Mouse (Mus musculus) lung, embryonic 16.5 days (tissue): ENCODE measurements around the gene Acp1. TPM values are rescaled to one million over a fixed set of nuclear protein-coding genes. Genes with fewer than 3 reads are reported as not detected.

ENCODE experiments used
- ATAC-seq: fragments of 200-750 bp; cut with Nextera tagmentation; 2 replicates; pipeline ENCODE4 v1.8.0; 2017; ENCODE audit warnings: low read depth, mild to moderate bottlenecking, moderate library complexity
- H3K27ac ChIP-seq: fragments of 300-500 bp; sonication (generic); 2 replicates; pipeline ENCODE4 v1.5.1; 2014; ENCODE audit warnings: mild to moderate bottlenecking, control low read depth, low read length
- H3K27me3 ChIP-seq: fragments of 300-500 bp; sonication (generic); 2 replicates; pipeline ENCODE4 v1.6.1; 2014; ENCODE audit warnings: low read depth, low read length, mixed read lengths; ENCODE audit not compliant: control insufficient read depth, insufficient read depth
- H3K36me3 ChIP-seq: fragments of 300-500 bp; sonication (generic); 2 replicates; pipeline ENCODE4 v1.6.1; 2014; ENCODE audit warnings: low read length; ENCODE audit not compliant: control insufficient read depth, insufficient read depth
- H3K4me1 ChIP-seq: fragments of 300-500 bp; sonication (generic); replicated peaks from 2 replicates; pipeline ENCODE4 v1.6.1; 2014; ENCODE audit warnings: low read length, mixed read lengths; ENCODE audit not compliant: control insufficient read depth, insufficient read depth
- H3K4me2 ChIP-seq: fragments of 300-500 bp; sonication (generic); 2 replicates; pipeline ENCODE4 v1.6.1; 2014; ENCODE audit warnings: low read depth, low read length, control low read depth
- H3K4me3 ChIP-seq: fragments of 300-500 bp; sonication (generic); 2 replicates; pipeline ENCODE4 v1.5.1; 2014; ENCODE audit warnings: mild to moderate bottlenecking, low read length, control low read depth
- H3K9ac ChIP-seq: fragments of 300-500 bp; sonication (generic); 2 replicates; pipeline ENCODE4 v1.6.1; 2014; ENCODE audit warnings: low read length, control low read depth
- H3K9me3 ChIP-seq: fragments of 300-500 bp; sonication (generic); 2 replicates; pipeline ENCODE4 v1.6.1; 2016; ENCODE audit warnings: low read length; ENCODE audit not compliant: control insufficient read depth
- WGBS: fragments of 180-500 bp; shearing (Covaris S2); extraction: QIAGEN DNeasy Blood & Tissue Kit; methylation state at CpG from one replicate; pipeline ENCODE4 v1.1.7; 2014; 5-methylcytosine and 5-hydroxymethylcytosine counted together
- polyA plus RNA-seq: library from polyadenylated mRNA; unstranded; fragments of >200 nt; fragmentation: Nextera tagmentation; extraction: Ambion mirVana; gene quantifications from 2 replicates; pipeline ENCODE4 v1.2.1, GENCODE M21; 2015

The Acp1 gene
- polyA plus RNA-seq, 1 experiment from 2014 or later: 162 TPM

- Histone ChIP-seq H3K4me1 (peaks cover 6% of the 10 kb centered on the region; the same call in 1 of the 2 replicates), H3K36me3 (no peaks in the 10 kb centered on the region), H3K27me3 (no peaks in the 10 kb centered on the region), H3K9me3 (no peaks in the 10 kb centered on the region), H3K4me3 (no peak overlapping the region), H3K4me2 (no peak overlapping the region), H3K9ac (no peak overlapping the region), H3K27ac (no peak overlapping the region)
- no peak for ATAC-seq
- 52% methylated on average over 1 of the region's 1 CpGs for WGBS
Observed at GRCm38 (mm10) chr12:30848521-30848920, 62.9 kb downstream of the Acp1 start.

Other genes with a start within 250 kb of the Acp1 start
- 0.25 and 0.26 TPM in 2 replicates for gene Alkal2, start 27.3 kb downstream of the Acp1 start, polyA plus RNA-seq
- 12.2 and 14.8 TPM in 2 replicates for gene Sh3yl1, start 79 bp upstream of the Acp1 start, polyA plus RNA-seq
- 2.4 and 3.4 TPM in 2 replicates for gene Fam110c, start 162.3 kb upstream of the Acp1 start, polyA plus RNA-seq